Comparison of ENCODE assay signal across 8 mouse cellular contexts in genomic region chr1:64226001-64226918, GRCm38 (mm10).
DNase-seq lines count a peak whose midpoint lies in the region; ATAC-seq and TF ChIP-seq lines count a peak whose summit lies in the region.

No protein-coding gene starts in this region.

- 36% methylated on average over 16 of the region's 16 CpGs for WGBS in hindbrain, embryonic 12.5 days
- 33% methylated on average over 16 of the region's 16 CpGs for WGBS in midbrain, embryonic 10.5 days
- 26% methylated on average over 16 of the region's 16 CpGs for WGBS in stomach, postnatal 0 days

- H3K27ac ChIP-seq in hindbrain, embryonic 12.5 days, result peak overlapping the region; percentile 64
- H3K27ac ChIP-seq in midbrain, embryonic 10.5 days (replicated peaks), result peak overlapping the region; percentile 79
- H3K27ac ChIP-seq in stomach, postnatal 0 days (replicated peaks), result peak overlapping the region; percentile 58

- H3K4me3 ChIP-seq in hindbrain, embryonic 12.5 days, result no peak overlapping the region
- H3K4me3 ChIP-seq in midbrain, embryonic 10.5 days, result 0 out of 2 replicates have a peak overlapping the region, but pooled peaks have one; percentile 2
- no peak overlapping the region for H3K4me3 ChIP-seq in stomach, postnatal 0 days (ENCODE audit: low read depth, low read length)

- no peaks in the 10 kb centered on the region for H3K27me3 ChIP-seq in hindbrain, embryonic 12.5 days
- H3K27me3 ChIP-seq in midbrain, embryonic 10.5 days (ENCODE audit: low read depth, poor library complexity, severe bottlenecking), result no peaks in the 10 kb centered on the region; the same call in 1 of the 2 replicates
- no peaks in the 10 kb centered on the region for H3K27me3 ChIP-seq in stomach, postnatal 0 days (ENCODE audit: control insufficient read depth, insufficient read depth, low read length)

- no peak for TF ChIP-seq CTCF in stomach, postnatal 0 days (IDR thresholded peaks at IDR 0.05; ENCODE audit: low read depth)

- H3K4me2 ChIP-seq in hindbrain, embryonic 12.5 days (replicated peaks), result peak overlapping the region; percentile 3; the same call in 1 of the 2 replicates
- H3K4me2 ChIP-seq in stomach, postnatal 0 days (replicated peaks; ENCODE audit: low read depth), result no peak overlapping the region

- no peaks in the 10 kb centered on the region for H3K36me3 ChIP-seq in hindbrain, embryonic 12.5 days
- no peaks in the 10 kb centered on the region for H3K36me3 ChIP-seq in midbrain, embryonic 10.5 days
- no peaks in the 10 kb centered on the region for H3K36me3 ChIP-seq in stomach, postnatal 0 days (ENCODE audit: control insufficient read depth, insufficient read depth, low read length)

- peak; percentile 72 for TF ChIP-seq EP300 in stomach, postnatal 0 days (optimal IDR thresholded peaks at IDR 0.05)

- H3K4me1 ChIP-seq in hindbrain, embryonic 12.5 days, result peaks cover 31% of the 10 kb centered on the region
- peaks cover 58% of the 10 kb centered on the region for H3K4me1 ChIP-seq in midbrain, embryonic 10.5 days
- H3K4me1 ChIP-seq in stomach, postnatal 0 days (replicated peaks; ENCODE audit: control insufficient read depth, insufficient read depth), result peaks cover 7% of the 10 kb centered on the region; the same call in 1 of the 2 replicates

- peak; percentile 75 for ATAC-seq in hindbrain, embryonic 12.5 days (ENCODE audit: low FRiP score)
- ATAC-seq in stomach, postnatal 0 days (ENCODE audit: low FRiP score, low TSS enrichment), result peak; percentile 94

- H3K9ac ChIP-seq in hindbrain, embryonic 12.5 days, result no peak overlapping the region
- no peak overlapping the region for H3K9ac ChIP-seq in stomach, postnatal 0 days (ENCODE audit: low read length)

- H3K9me3 ChIP-seq in hindbrain, embryonic 12.5 days (replicated peaks), result no peaks in the 10 kb centered on the region
- H3K9me3 ChIP-seq in midbrain, embryonic 10.5 days (replicated peaks), result no peaks in the 10 kb centered on the region
- no peaks in the 10 kb centered on the region for H3K9me3 ChIP-seq in stomach, postnatal 0 days (ENCODE audit: control insufficient read depth, low read length)

- peak; percentile 94 for DNase-seq in ZHBTc4 (ENCODE audit: low read depth, low spot score)
- DNase-seq in cerebellum, adult 9-11 months, result peak; percentile 96
- DNase-seq in frontal cortex, postnatal 14 days (ENCODE audit: low spot score in 2 of 2), result peak; percentile 31 to 49
- DNase-seq in layer of hippocampus, postnatal 14 days (ENCODE audit: low spot score in 2 of 2), result peak; percentile 48 to 55
- peak; percentile 63 for DNase-seq in midbrain, embryonic 10.5 days (ENCODE audit: low spot score)
- peak; percentile 69 for DNase-seq in stomach, postnatal 0 days (ENCODE audit: low spot score)
- DNase-seq in spleen, postnatal 4 days (ENCODE audit: low spot score in 2 of 2), result no peak

Comparison
In these comparisons a context has a peak if more than half of its experiments do, and no peak if none do; other contexts are left out.
1. DNase-seq: peak in ZHBTc4 (single experiment), cerebellum, adult 9-11 months (single experiment), frontal cortex, postnatal 14 days (2 of 2), layer of hippocampus, postnatal 14 days (2 of 2), midbrain, embryonic 10.5 days (single experiment) and stomach, postnatal 0 days (single experiment); none in spleen, postnatal 4 days (0 of 2).
2. Peak in every context shown above with its lines, with median percentiles within 50 percentile points of each other: H3K27ac ChIP-seq.